Mouse (Mus musculus) right cerebral cortex, adult 2 months (tissue): ENCODE measurements around the gene Nfix.

ENCODE experiments used
- DNase-seq, 2 experiments: peaks; one replicate each; pipeline ENCODE4 v3.0.0; 2021 to 2022; ENCODE audit warnings: low spot score in 2 of 2

Gene Nfix

GRCm38 (mm10) chr8:84799999-84800831 is at the start of gene Nfix:
TSS of gene Nfix (minus strand) at chr8:84800344.
- DNase-seq = no peak

GRCm38 (mm10) chr8:84847684-84848435 is 47.7 kb upstream of the Nfix start:
- DNase-seq = no peak

- DNase-seq = peak; percentile 99 to 100
These were observed 46.8 kb upstream of the Nfix start, which contains the start of gene Calr for GRCm38 (mm10) chr8:84846722-84847572. TSS of gene Calr (minus strand) at chr8:84846934.

GRCm38 (mm10) chr8:84846094-84846721 is 46.1 kb upstream of the Nfix start:
- DNase-seq = no peak

- DNase-seq = no peak
These were observed 45.4 kb upstream of the Nfix start for GRCm38 (mm10) chr8:84845355-84846093.

- no peak for DNase-seq
These were observed 44.4 kb upstream of the Nfix start for GRCm38 (mm10) chr8:84844397-84845070.

- no peak for DNase-seq
These were observed 41.4 kb upstream of the Nfix start for GRCm38 (mm10) chr8:84841514-84841913.

GRCm38 (mm10) chr8:84840248-84840999 is 40.3 kb upstream of the Nfix start, which contains the start of gene Rad23a:
TSS of gene Rad23a (minus strand) at chr8:84840665.
- DNase-seq = peak; percentile 93

GRCm38 (mm10) chr8:84839875-84840247 is 39.7 kb upstream of the Nfix start:
- no peak for DNase-seq

GRCm38 (mm10) chr8:84839411-84839810 is 39.3 kb upstream of the Nfix start:
- no peak for DNase-seq

GRCm38 (mm10) chr8:84838513-84838912 is 38.4 kb upstream of the Nfix start:
- DNase-seq = no peak

GRCm38 (mm10) chr8:84837912-84838470 is 37.8 kb upstream of the Nfix start:
- DNase-seq = no peak

GRCm38 (mm10) chr8:84837149-84837911 is 37.2 kb upstream of the Nfix start:
- DNase-seq = no peak

GRCm38 (mm10) chr8:84834866-84835855 is 35.0 kb upstream of the Nfix start:
- peak; percentile 72 to 73 for DNase-seq

GRCm38 (mm10) chr8:84834002-84834865 is 34.1 kb upstream of the Nfix start:
- no peak for DNase-seq
